Mouse (Mus musculus): ENCODE results near the gene Lrrc61. TPM values are rescaled to one million over a fixed set of nuclear protein-coding genes. Genes with fewer than 3 reads are reported as not detected.

Lrrc61 gene
- polyA plus RNA-seq, 1 experiment from 2014 or later = 9.6 TPM

DNA sequence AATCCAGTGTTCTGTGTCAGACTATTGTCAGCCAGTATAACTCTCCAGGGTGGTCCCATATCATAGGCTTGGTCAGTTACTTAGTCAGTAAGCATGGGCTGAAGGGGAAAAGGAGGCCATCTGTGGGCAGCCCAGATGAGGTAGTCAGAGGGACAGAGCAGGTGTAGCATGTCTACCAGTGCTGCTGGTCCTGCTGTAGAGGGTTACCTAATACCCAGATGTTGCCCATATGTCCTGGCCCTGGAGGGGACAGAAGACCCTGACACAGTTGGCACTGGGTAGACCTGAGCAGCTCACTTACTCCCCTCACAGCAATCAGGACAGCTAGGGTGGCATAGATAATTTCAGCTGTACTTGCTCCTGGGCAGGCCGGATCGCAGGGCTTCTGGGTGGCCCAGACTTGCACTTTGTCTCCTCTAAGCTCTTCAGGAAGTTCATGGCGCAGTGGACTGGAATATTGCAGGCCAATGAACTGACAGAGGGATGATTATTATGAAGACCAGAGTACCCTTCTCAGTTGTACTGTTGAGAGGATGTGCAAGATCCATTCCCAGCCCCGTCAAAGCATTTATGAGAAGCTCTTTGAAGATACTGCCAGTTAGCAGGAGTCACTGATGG is 11.2 kb downstream of the Lrrc61 start:
- H3K4me2 ChIP-seq (ENCODE audit: low read depth, low read length) = no peak overlapping the region
- peaks cover 22% of the 10 kb centered on the region for H3K4me1 ChIP-seq (ENCODE audit: control insufficient read depth, insufficient read depth, low read length)
- H3K36me3 ChIP-seq (ENCODE audit: control insufficient read depth, insufficient read depth, low read length) = no peaks in the 10 kb centered on the region
- 73% methylated on average over 4 of the region's 4 CpGs for WGBS
- H3K4me3 ChIP-seq (replicated peaks; ENCODE audit: low read length) = no peak overlapping the region
- no peak overlapping the region for H3K27ac ChIP-seq (ENCODE audit: low read length)
- no peak overlapping the region for H3K9ac ChIP-seq (ENCODE audit: low read length)
- ATAC-seq (ENCODE audit: insufficient read depth, low FRiP score) = no peak
- no peaks in the 10 kb centered on the region for H3K27me3 ChIP-seq (ENCODE audit: control insufficient read depth, insufficient read depth, low read length)
- H3K9me3 ChIP-seq (replicated peaks; ENCODE audit: control insufficient read depth, low read length) = no peaks in the 10 kb centered on the region

DNA sequence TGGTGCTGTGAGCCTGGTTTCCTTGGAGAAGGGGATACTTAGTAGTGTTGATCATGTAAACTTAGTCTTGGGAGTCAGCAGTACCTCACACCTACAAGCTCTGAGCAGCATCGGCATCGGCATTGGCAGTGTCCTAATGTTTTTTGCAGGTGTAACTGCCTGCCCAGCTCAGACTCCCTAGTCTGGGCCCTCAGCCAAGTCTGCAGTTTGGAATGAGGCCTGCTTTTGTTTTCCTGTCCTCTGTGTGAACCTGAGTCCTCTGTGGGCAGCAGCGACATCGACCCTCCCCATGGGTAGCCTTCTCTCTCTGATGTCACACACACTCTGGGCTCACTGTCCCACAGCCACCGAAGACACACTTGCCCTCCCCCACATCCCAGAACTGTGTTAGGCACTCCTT is 11.7 kb downstream of the Lrrc61 start:
- Histone ChIP-seq H3K9me3 (replicated peaks; ENCODE audit: control insufficient read depth, low read length) (no peaks in the 10 kb centered on the region), H3K36me3 (ENCODE audit: control insufficient read depth, insufficient read depth, low read length) (no peaks in the 10 kb centered on the region), H3K4me3 (replicated peaks; ENCODE audit: low read length) (no peak overlapping the region), H3K27ac (ENCODE audit: low read length) (no peak overlapping the region), H3K27me3 (ENCODE audit: control insufficient read depth, insufficient read depth, low read length) (no peaks in the 10 kb centered on the region), H3K4me2 (ENCODE audit: low read depth, low read length) (no peak overlapping the region), H3K4me1 (ENCODE audit: control insufficient read depth, insufficient read depth, low read length) (peaks cover 22% of the 10 kb centered on the region), H3K9ac (ENCODE audit: low read length) (no peak overlapping the region)
- peak; percentile 63; the same call in 1 of the 2 replicates for ATAC-seq (ENCODE audit: insufficient read depth, low FRiP score)
- WGBS = 42% methylated on average over 5 of the region's 5 CpGs

DNA sequence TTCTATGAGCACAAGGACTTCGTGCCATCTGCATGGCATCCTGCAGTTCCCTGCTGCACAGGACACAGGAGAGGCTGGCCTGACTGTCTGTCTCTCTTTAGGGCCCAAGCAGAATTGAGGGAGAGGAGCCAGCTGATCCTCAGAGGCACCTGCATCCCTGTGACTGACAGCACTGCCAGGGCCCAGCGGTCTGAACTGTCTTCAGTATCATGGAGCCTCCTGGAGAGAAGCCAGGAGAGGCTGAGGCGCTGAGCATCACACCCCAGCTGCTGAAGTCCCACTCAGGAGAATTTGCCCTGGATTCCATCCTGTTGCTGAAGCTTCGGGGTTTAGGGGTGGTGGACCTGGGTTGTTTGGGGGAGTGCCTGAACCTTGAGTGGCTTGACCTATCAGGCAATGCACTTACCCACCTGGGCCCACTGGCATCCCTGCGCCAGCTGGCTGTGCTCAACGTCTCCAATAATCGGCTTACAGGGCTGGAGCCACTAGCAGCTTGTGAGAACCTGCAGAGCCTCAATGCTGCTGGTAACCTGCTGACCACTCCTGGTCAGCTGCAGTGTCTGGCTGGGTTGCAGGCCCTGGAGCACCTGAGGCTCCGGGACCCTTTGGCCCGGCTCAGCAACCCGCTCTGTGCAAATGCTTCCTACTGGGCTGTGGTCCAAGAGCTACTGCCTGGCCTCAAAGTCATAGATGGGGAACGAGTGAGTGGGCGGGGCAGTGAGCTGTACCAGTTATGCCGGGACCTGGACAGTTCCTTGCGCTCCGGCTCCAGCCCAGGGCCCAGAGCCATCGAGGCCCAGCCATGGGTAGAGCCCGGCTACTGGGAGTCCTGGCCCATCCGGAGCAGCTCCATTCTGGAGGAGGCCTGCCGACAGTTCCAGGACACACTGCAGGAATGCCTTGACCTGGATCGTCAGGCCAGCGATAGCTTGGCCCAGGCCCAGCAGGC is 13.7 kb downstream of the Lrrc61 start:
- Histone ChIP-seq H3K27me3 (ENCODE audit: control insufficient read depth, insufficient read depth, low read length) (no peaks in the 10 kb centered on the region), H3K4me2 (ENCODE audit: low read depth, low read length) (0 out of 2 replicates have a peak overlapping the region, but pooled peaks have one; percentile 19), H3K27ac (ENCODE audit: low read length) (peak overlapping the region; percentile 44), H3K9ac (ENCODE audit: low read length) (peak overlapping the region; percentile 51; the same call in 1 of the 2 replicates), H3K36me3 (ENCODE audit: control insufficient read depth, insufficient read depth, low read length) (no peaks in the 10 kb centered on the region), H3K4me1 (ENCODE audit: control insufficient read depth, insufficient read depth, low read length) (peaks cover 28% of the 10 kb centered on the region), H3K4me3 (replicated peaks; ENCODE audit: low read length) (no peak overlapping the region), H3K9me3 (replicated peaks; ENCODE audit: control insufficient read depth, low read length) (no peaks in the 10 kb centered on the region)
- ATAC-seq (ENCODE audit: insufficient read depth, low FRiP score) = peak; percentile 45; the same call in 1 of the 2 replicates
- 54% methylated on average over 21 of the region's 21 CpGs for WGBS

DNA sequence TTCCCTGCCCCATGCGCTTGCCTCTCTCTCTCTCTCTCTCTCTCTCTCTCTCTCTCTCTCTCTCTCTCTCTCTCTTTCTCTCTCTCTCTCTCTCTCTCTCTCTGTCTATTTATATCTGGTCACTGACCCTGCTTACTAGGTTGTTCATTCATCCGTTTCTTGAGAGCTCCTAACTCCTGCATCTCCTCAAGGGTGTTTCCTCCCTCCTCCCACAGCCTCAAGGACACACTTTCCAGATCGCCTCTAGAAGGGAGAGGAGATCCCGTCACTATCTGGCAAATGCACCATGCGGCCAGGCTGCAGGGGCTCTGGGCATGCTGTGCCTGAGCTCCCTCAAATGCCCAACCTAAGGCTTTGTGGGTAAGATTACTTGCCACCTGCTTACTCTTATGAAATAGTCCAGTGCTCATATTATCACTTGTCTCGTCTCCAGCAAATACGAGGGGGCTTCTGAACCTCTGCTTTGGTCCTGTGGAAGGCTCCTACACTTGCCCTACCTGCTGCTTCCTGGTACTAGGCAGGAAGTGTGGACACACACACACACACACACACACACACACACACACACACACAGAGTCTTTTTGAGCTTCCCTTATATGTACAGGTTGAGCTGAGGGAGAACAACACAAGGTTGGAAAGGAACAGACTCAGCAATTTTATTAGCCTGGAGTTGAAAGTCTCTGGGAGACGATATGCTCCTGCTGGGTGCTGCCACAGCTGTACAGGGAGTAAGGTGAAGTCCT is 14.6 kb downstream of the Lrrc61 start:
- H3K4me1 ChIP-seq (ENCODE audit: control insufficient read depth, insufficient read depth, low read length) = peaks cover 30% of the 10 kb centered on the region
- peak overlapping the region; percentile 51; the same call in 1 of the 2 replicates for H3K9ac ChIP-seq (ENCODE audit: low read length)
- H3K9me3 ChIP-seq (replicated peaks; ENCODE audit: control insufficient read depth, low read length) = no peaks in the 10 kb centered on the region
- H3K36me3 ChIP-seq (ENCODE audit: control insufficient read depth, insufficient read depth, low read length) = no peaks in the 10 kb centered on the region
- ATAC-seq (ENCODE audit: insufficient read depth, low FRiP score) = no peak
- WGBS = 66% methylated on average over 8 of the region's 8 CpGs
- H3K4me2 ChIP-seq (ENCODE audit: low read depth, low read length) = 0 out of 2 replicates have a peak overlapping the region, but pooled peaks have one; percentile 19
- no peaks in the 10 kb centered on the region for H3K27me3 ChIP-seq (ENCODE audit: control insufficient read depth, insufficient read depth, low read length)
- H3K4me3 ChIP-seq (replicated peaks; ENCODE audit: low read length) = no peak overlapping the region
- H3K27ac ChIP-seq (ENCODE audit: low read length) = peak overlapping the region; percentile 44; the same call in 1 of the 2 replicates

DNA sequence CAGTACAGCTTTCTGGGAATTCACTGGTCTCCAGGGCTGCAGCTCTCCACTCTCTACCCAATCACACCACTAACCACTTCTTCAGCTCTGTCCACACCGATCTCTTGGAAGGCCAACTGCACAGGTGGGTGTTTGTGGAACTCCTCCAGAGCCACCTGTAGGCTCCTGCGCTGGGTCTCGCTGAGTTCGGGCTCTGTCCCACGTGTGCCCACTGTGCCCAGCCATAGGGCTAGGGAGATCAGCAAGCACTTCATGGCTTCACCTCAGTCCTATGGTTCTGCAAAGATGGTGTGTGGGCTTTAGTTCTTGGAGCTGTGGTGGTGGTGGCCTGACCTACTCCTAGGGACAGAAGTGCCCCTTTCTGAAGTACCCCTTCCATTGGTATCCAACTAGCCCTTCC is 17.4 kb downstream of the Lrrc61 start:
- Histone ChIP-seq H3K27ac (ENCODE audit: low read length) (peak overlapping the region; percentile 87), H3K4me1 (ENCODE audit: control insufficient read depth, insufficient read depth, low read length) (peaks cover 26% of the 10 kb centered on the region), H3K4me3 (replicated peaks; ENCODE audit: low read length) (peak overlapping the region; percentile 33), H3K36me3 (ENCODE audit: control insufficient read depth, insufficient read depth, low read length) (no peaks in the 10 kb centered on the region), H3K4me2 (ENCODE audit: low read depth, low read length) (peak overlapping the region; percentile 49), H3K9ac (ENCODE audit: low read length) (peak overlapping the region; percentile 59), H3K27me3 (ENCODE audit: control insufficient read depth, insufficient read depth, low read length) (no peaks in the 10 kb centered on the region), H3K9me3 (replicated peaks; ENCODE audit: control insufficient read depth, low read length) (no peaks in the 10 kb centered on the region)
- no peak for ATAC-seq (ENCODE audit: insufficient read depth, low FRiP score)
- whole genome bisulfite sequencing = 87% methylated on average over 5 of the region's 5 CpGs

DNA sequence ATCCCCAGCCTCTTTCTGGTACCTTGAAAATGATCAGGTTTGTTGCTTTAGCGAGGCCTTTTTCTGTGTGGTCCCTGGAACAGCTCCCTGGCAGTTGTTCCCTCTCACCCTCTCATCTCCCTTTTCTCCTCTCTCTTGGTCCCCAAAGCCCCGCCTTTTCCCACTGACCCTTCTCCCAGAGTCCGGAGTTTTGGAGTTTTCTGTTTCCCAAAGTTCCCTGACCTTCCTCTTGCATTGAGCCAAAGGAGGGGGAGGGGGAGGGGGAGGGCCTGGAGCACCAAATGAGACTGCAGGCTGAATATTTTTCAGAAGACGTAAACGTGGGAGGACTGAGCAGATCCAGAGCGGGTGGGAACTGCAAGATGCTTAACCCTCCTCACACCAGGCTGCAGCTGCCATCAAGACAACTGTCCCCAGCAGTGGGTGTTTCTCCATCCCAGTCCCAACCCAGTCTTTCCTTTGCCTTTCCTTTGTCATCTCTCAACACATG is 18.0 kb downstream of the Lrrc61 start, which contains the start of gene Rarres2:
Gene Rarres2 (minus strand): TSS at position 218 of the 490 bp plus-strand sequence.
- Histone ChIP-seq H3K9ac (ENCODE audit: low read length) (peak within 1 kb of the TSS; percentile 59), H3K27ac (ENCODE audit: low read length) (peak within 1 kb of the TSS; percentile 87), H3K9me3 (replicated peaks; ENCODE audit: control insufficient read depth, low read length) (no peaks in the 10 kb centered on the region), H3K27me3 (ENCODE audit: control insufficient read depth, insufficient read depth, low read length) (no peaks in the 10 kb centered on the region), H3K4me3 (replicated peaks; ENCODE audit: low read length) (peak within 1 kb of the TSS; percentile 33), H3K36me3 (ENCODE audit: control insufficient read depth, insufficient read depth, low read length) (no peaks in the 10 kb centered on the region), H3K4me2 (ENCODE audit: low read depth, low read length) (peak within 1 kb of the TSS; percentile 49), H3K4me1 (ENCODE audit: control insufficient read depth, insufficient read depth, low read length) (peaks cover 26% of the 10 kb centered on the region)
- 22% methylated on average over 6 of the region's 6 CpGs for WGBS
- peak; percentile 83 for ATAC-seq (ENCODE audit: insufficient read depth, low FRiP score)

DNA sequence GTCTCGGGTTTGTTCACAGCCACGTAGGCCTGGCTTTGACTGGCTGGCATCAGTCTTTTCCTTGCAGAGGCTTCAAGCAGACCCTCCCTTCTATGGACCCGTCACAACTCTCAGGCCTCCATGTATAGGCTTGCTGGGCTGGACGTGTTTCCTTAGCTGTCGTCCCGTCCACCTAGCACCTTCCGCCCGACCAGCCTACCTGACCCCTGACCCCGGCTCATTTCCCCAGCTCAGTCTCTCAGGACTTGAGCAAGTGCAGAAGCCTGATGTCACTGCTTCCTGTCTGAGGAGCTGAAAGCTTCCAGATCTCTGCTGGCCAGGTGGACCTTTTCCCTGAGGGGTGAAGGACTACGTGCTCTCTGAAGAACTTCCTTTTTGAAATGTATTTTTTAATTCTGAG is 18.7 kb downstream of the Lrrc61 start:
- Histone ChIP-seq H3K27ac (ENCODE audit: low read length) (peak overlapping the region; percentile 87), H3K27me3 (ENCODE audit: control insufficient read depth, insufficient read depth, low read length) (no peaks in the 10 kb centered on the region), H3K36me3 (ENCODE audit: control insufficient read depth, insufficient read depth, low read length) (no peaks in the 10 kb centered on the region), H3K9ac (ENCODE audit: low read length) (peak overlapping the region; percentile 1; the same call in 1 of the 2 replicates), H3K4me3 (replicated peaks; ENCODE audit: low read length) (no peak overlapping the region), H3K4me1 (ENCODE audit: control insufficient read depth, insufficient read depth, low read length) (peaks cover 26% of the 10 kb centered on the region), H3K4me2 (ENCODE audit: low read depth, low read length) (no peak overlapping the region), H3K9me3 (replicated peaks; ENCODE audit: control insufficient read depth, low read length) (no peaks in the 10 kb centered on the region)
- 40% methylated on average over 10 of the region's 10 CpGs for WGBS
- ATAC-seq (ENCODE audit: insufficient read depth, low FRiP score) = no peak

DNA sequence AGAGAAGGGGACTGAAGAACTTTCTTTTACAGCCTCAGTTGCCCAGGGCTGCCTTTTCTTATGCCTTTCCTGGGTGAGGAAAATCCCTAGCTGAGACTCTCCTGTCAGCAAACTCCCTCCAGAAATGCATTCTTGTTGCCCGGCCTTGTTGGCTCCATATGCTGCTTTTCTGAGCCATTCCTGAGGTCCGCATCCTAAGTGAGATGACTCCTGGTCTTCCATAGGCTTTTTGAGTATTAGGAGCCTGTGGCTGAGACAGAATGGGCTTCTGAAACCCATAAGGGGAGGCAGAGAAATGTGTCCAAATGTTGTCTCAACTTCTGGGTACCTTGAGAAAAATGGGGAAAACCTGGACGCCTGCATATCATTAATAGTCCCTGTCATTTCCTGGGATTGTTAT is 19.4 kb downstream of the Lrrc61 start:
- WGBS = 64% methylated on average over 3 of the region's 3 CpGs
- no peaks in the 10 kb centered on the region for H3K36me3 ChIP-seq (ENCODE audit: control insufficient read depth, insufficient read depth, low read length)
- no peak for ATAC-seq (ENCODE audit: insufficient read depth, low FRiP score)
- no peak overlapping the region for H3K4me2 ChIP-seq (ENCODE audit: low read depth, low read length)
- H3K4me1 ChIP-seq (ENCODE audit: control insufficient read depth, insufficient read depth, low read length) = peaks cover 26% of the 10 kb centered on the region
- peak overlapping the region; percentile 36; the same call in 1 of the 2 replicates for H3K27ac ChIP-seq (ENCODE audit: low read length)
- H3K4me3 ChIP-seq (replicated peaks; ENCODE audit: low read length) = no peak overlapping the region
- no peaks in the 10 kb centered on the region for H3K27me3 ChIP-seq (ENCODE audit: control insufficient read depth, insufficient read depth, low read length)
- H3K9me3 ChIP-seq (replicated peaks; ENCODE audit: control insufficient read depth, low read length) = no peaks in the 10 kb centered on the region
- H3K9ac ChIP-seq (ENCODE audit: low read length) = no peak overlapping the region
